Mouse (Mus musculus): ENCODE measurements around the gene Rad54l. TPM values are rescaled to one million over a fixed set of nuclear protein-coding genes. Genes with fewer than 3 reads are reported as not detected.

Rad54l gene
- total and polyA plus RNA-seq, 2 experiments from 2014 or later: 3.8 to 7.7 TPM

DNA sequence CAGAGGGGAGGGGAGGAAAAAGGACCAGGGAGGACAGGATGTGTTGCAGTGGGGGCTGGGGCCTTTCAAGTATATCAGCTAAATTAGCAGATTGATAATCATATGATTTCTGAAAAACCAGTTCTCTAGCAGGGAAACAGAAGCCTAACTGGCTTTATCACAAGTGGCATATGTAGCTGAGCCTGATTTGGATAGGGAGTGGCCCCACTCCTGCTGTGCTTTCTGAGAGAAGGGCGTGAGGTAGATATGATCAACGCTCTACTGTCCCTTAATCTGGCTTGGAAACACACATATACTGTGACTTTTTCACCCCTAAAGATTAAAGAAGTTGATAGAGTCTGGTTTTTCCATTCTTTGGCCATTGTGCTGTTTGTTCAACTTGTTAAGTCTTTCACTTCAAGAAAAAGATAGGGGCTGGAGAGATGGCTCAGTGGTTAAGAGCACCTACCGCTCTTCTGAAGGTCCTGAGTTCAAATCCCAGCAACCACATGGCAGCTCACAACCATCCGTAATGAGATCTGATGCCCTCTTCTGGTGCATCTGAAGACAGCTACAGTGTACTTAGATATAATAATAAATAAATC lies 2.4 kb upstream of the Rad54l start:
- ATAC-seq (ENCODE audit: insufficient read depth, low read depth): no peak
- Histone ChIP-seq H3K4me1 (ENCODE audit: control insufficient read depth, insufficient read depth) (peaks cover 14% of the 10 kb centered on the region; the same call in 1 of the 2 replicates), H3K4me3 (ENCODE audit: low read depth, low read length) (no peak overlapping the region), H3K36me3 (replicated peaks; ENCODE audit: control insufficient read depth, insufficient read depth, low read length) (no peaks in the 10 kb centered on the region), H3K27ac (ENCODE audit: low read depth) (no peak overlapping the region), H3K27me3 (ENCODE audit: control insufficient read depth, insufficient read depth, low read length) (no peaks in the 10 kb centered on the region), H3K9ac (replicated peaks; ENCODE audit: low read depth, low read length) (no peak overlapping the region), H3K4me2 (ENCODE audit: low read depth, low read length) (no peak overlapping the region), H3K9me3 (replicated peaks; ENCODE audit: control insufficient read depth, low read length) (no peaks in the 10 kb centered on the region)
- 80% methylated on average over 4 of the region's 4 CpGs for WGBS
- DNase-seq (ENCODE audit: low spot score): no peak
- TF ChIP-seq CTCF (IDR thresholded peaks at IDR 0.05; ENCODE audit: low read depth) (no peak), EP300 (IDR thresholded peaks at IDR 0.05; ENCODE audit: low read depth) (no peak)

DNA sequence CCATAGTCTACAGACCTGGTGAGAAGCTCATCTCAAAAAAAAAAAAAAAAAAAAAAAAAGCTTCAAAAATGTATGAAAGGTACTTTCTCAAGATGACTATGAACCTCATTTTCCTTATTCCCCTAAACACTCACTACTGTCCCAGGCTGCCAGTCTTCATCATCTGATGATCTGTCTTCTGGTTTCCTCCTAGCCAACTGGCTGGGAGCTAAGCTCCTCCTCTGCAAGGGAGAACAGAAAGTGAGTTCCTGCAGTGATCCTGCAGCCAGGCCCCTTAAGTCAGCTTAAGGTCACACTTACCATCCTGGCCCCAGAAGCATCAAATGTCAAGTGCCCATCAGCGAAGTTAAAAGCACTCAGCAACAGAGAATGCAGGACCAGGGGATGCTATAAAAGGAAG lies 728 bp downstream of the Rad54l start:
- Histone ChIP-seq H3K4me3 (ENCODE audit: low read depth, low read length) (peak overlapping the region; percentile 52), H3K36me3 (replicated peaks; ENCODE audit: control insufficient read depth, insufficient read depth, low read length) (no peaks in the 10 kb centered on the region), H3K4me1 (ENCODE audit: control insufficient read depth, insufficient read depth) (peaks cover 14% of the 10 kb centered on the region; the same call in 1 of the 2 replicates), H3K9ac (replicated peaks; ENCODE audit: low read depth, low read length) (no peak overlapping the region; the same call in 1 of the 2 replicates), H3K9me3 (replicated peaks; ENCODE audit: control insufficient read depth, low read length) (no peaks in the 10 kb centered on the region), H3K27me3 (ENCODE audit: control insufficient read depth, insufficient read depth, low read length) (no peaks in the 10 kb centered on the region), H3K4me2 (ENCODE audit: low read depth, low read length) (peak overlapping the region; percentile 68), H3K27ac (ENCODE audit: low read depth) (no peak overlapping the region)
- TF ChIP-seq EP300 (IDR thresholded peaks at IDR 0.05; ENCODE audit: low read depth) (no peak), CTCF (IDR thresholded peaks at IDR 0.05; ENCODE audit: low read depth) (no peak)
- 0% methylated on average over 1 of the region's 1 CpGs for WGBS
- DNase-seq (ENCODE audit: low spot score) (no peak), ATAC-seq (ENCODE audit: insufficient read depth, low read depth) (no peak)

DNA sequence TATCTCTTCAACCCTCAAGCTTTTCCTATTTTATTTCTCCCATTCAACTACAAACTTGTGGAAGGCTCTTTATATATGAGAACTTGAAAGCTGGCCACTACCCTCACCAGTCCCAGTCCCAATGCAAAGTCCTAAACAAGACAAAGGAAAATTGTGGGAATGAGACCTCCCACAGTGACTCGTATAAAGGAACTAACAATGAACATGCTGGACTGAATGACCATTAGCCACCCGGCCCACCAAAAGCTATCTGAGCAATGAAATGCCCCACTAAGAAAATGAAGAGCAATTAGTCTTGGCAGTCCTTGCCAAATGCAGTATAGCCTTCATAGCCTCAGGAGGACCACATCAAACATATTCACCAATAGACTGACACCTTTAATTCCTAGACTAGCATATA lies 12.0 kb downstream of the Rad54l start:
- Histone ChIP-seq H3K27me3 (ENCODE audit: control insufficient read depth, insufficient read depth, low read length) (no peaks in the 10 kb centered on the region), H3K9ac (replicated peaks; ENCODE audit: low read depth, low read length) (no peak overlapping the region), H3K27ac (ENCODE audit: low read depth) (no peak overlapping the region), H3K4me2 (ENCODE audit: low read depth, low read length) (no peak overlapping the region), H3K36me3 (replicated peaks; ENCODE audit: control insufficient read depth, insufficient read depth, low read length) (peaks cover 7% of the 10 kb centered on the region; the same call in 1 of the 2 replicates), H3K4me3 (ENCODE audit: low read depth, low read length) (no peak overlapping the region), H3K4me1 (ENCODE audit: control insufficient read depth, insufficient read depth) (no peaks in the 10 kb centered on the region), H3K9me3 (replicated peaks; ENCODE audit: control insufficient read depth, low read length) (no peaks in the 10 kb centered on the region)
- no peak for TF ChIP-seq EP300 (IDR thresholded peaks at IDR 0.05; ENCODE audit: low read depth)
- TF ChIP-seq CTCF (IDR thresholded peaks at IDR 0.05; ENCODE audit: low read depth): no peak
- no peak for ATAC-seq (ENCODE audit: insufficient read depth, low read depth)
- WGBS: 89% methylated on average over 2 of the region's 2 CpGs
- DNase-seq (ENCODE audit: low spot score): no peak

DNA sequence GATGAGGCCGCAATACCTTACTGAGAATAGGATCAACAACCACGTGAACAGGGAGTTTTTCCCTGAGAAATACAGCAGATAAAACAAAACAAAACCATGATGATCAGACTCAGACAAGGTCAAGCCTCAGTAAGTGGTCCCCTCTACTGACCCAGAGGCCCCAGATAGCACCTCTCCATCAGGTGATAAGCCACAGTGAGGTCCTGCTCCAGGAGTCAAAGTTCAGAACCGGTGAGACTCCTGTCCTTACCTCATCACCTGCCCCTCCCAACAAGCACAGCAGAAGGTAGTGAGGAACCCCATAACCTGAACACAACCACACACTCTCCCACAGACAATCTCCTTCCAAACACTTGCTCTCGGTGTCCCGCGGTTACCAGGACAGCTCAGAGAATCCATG lies 12.8 kb downstream of the Rad54l start:
- Histone ChIP-seq H3K4me1 (ENCODE audit: control insufficient read depth, insufficient read depth) (no peaks in the 10 kb centered on the region), H3K9ac (replicated peaks; ENCODE audit: low read depth, low read length) (no peak overlapping the region), H3K36me3 (replicated peaks; ENCODE audit: control insufficient read depth, insufficient read depth, low read length) (peaks cover 7% of the 10 kb centered on the region; the same call in 1 of the 2 replicates), H3K27ac (ENCODE audit: low read depth) (no peak overlapping the region), H3K4me3 (ENCODE audit: low read depth, low read length) (no peak overlapping the region), H3K9me3 (replicated peaks; ENCODE audit: control insufficient read depth, low read length) (no peaks in the 10 kb centered on the region), H3K4me2 (ENCODE audit: low read depth, low read length) (no peak overlapping the region), H3K27me3 (ENCODE audit: control insufficient read depth, insufficient read depth, low read length) (no peaks in the 10 kb centered on the region)
- TF ChIP-seq CTCF (IDR thresholded peaks at IDR 0.05; ENCODE audit: low read depth): no peak
- TF ChIP-seq EP300 (IDR thresholded peaks at IDR 0.05; ENCODE audit: low read depth): no peak
- DNase-seq (ENCODE audit: low spot score): no peak
- 78% methylated on average over 6 of the region's 6 CpGs for WGBS
- ATAC-seq (ENCODE audit: insufficient read depth, low read depth): no peak

DNA sequence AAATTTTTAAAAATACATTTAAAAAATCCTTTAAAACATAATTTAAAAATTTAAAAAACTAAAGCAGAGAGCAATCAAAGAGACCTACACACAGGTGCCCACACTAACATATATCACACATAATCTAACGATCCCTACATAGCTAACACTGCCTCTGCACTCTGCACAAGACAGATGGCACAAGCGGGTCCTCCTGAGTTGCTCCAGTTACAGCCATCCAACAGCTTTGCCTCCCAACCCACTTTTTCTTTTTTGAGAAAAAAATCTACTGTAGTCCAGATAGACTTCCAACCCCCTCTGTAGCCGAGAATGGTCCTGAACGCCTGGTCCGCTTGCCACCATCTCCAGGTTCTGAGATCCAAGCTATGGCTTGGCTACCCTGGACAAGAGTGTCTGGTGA lies 18.2 kb downstream of the Rad54l start:
- Histone ChIP-seq H3K4me3 (ENCODE audit: low read depth, low read length) (no peak overlapping the region), H3K27ac (ENCODE audit: low read depth) (no peak overlapping the region), H3K9ac (replicated peaks; ENCODE audit: low read depth, low read length) (no peak overlapping the region), H3K27me3 (ENCODE audit: control insufficient read depth, insufficient read depth, low read length) (no peaks in the 10 kb centered on the region), H3K36me3 (replicated peaks; ENCODE audit: control insufficient read depth, insufficient read depth, low read length) (peaks cover 18% of the 10 kb centered on the region; the same call in 1 of the 2 replicates), H3K4me1 (ENCODE audit: control insufficient read depth, insufficient read depth) (no peaks in the 10 kb centered on the region), H3K4me2 (ENCODE audit: low read depth, low read length) (no peak overlapping the region), H3K9me3 (replicated peaks; ENCODE audit: control insufficient read depth, low read length) (no peaks in the 10 kb centered on the region)
- no peak for TF ChIP-seq CTCF (IDR thresholded peaks at IDR 0.05; ENCODE audit: low read depth)
- no peak for TF ChIP-seq EP300 (IDR thresholded peaks at IDR 0.05; ENCODE audit: low read depth)
- WGBS: 91% methylated on average over 5 of the region's 5 CpGs
- ATAC-seq (ENCODE audit: insufficient read depth, low read depth): no peak
- no peak for DNase-seq (ENCODE audit: low spot score)

DNA sequence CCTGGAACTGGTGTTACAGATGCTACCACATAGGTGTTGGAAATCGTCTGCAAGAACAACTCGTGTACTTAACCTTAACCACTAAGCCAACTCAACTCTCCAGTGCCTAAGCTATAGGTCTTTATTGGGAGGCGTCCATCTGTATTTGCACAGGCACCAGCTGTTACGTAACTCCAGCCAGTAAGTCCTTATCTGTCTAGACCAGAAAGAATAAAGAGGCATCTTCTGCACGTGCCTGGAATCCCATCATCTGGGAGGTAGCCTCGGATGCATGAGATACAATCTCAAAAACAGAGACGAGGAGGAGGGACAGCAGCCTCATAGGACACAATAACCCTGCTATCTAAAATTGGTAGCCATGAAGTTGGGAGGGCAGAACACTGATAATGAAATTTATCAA lies 22.5 kb downstream of the Rad54l start:
- Histone ChIP-seq H3K27me3 (ENCODE audit: control insufficient read depth, insufficient read depth, low read length) (no peaks in the 10 kb centered on the region), H3K4me1 (ENCODE audit: control insufficient read depth, insufficient read depth) (no peaks in the 10 kb centered on the region), H3K4me3 (ENCODE audit: low read depth, low read length) (no peak overlapping the region), H3K9me3 (replicated peaks; ENCODE audit: control insufficient read depth, low read length) (no peaks in the 10 kb centered on the region), H3K27ac (ENCODE audit: low read depth) (no peak overlapping the region), H3K36me3 (replicated peaks; ENCODE audit: control insufficient read depth, insufficient read depth, low read length) (peaks cover 57% of the 10 kb centered on the region), H3K4me2 (ENCODE audit: low read depth, low read length) (no peak overlapping the region), H3K9ac (replicated peaks; ENCODE audit: low read depth, low read length) (no peak overlapping the region)
- ATAC-seq (ENCODE audit: insufficient read depth, low read depth): no peak
- no peak for DNase-seq (ENCODE audit: low spot score)
- TF ChIP-seq CTCF (IDR thresholded peaks at IDR 0.05; ENCODE audit: low read depth): no peak
- TF ChIP-seq EP300 (IDR thresholded peaks at IDR 0.05; ENCODE audit: low read depth): no peak
- WGBS: 76% methylated on average over 7 of the region's 7 CpGs
